Mouse (Mus musculus): ENCODE results near the gene Xirp2. TPM values are rescaled to one million over a fixed set of nuclear protein-coding genes. Genes with fewer than 3 reads are reported as not detected.

Gene Xirp2
- polyA plus RNA-seq, 1 experiment from 2014 or later, result not detected

DNA sequence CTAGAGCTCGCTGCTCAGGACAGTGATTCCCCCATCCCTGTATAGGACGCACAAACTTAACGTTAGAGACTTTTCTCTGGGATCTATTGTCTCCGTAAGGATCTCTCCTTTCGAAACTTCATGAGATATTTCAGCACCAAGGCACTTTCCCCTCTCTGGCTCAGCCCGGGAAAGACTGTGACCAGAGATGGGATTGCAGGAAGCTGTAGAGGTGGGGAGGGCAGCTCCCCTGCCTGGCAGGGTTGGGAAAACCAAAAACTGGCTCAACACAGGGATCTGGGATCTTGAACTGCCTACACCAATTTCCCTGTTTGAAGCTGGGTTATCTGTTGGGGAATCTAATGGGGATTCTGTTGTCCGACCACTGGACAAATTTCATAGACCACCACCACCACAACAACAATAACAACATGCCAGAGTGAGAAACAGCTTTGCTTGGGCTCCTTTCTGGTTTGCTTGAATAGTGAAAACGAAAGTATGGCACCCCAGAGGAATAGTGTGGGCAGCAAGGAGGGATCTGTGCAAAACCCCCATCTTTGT is 121.4 kb downstream of the Xirp2 start:
- no peaks in the 10 kb centered on the region for H3K4me1 ChIP-seq (ENCODE audit: insufficient read depth)
- H3K27me3 ChIP-seq (ENCODE audit: insufficient read depth, low read length), result peaks cover 27% of the 10 kb centered on the region
- no peaks in the 10 kb centered on the region for H3K36me3 ChIP-seq (replicated peaks; ENCODE audit: insufficient read depth, low read length)
- H3K4me3 ChIP-seq (ENCODE audit: low read depth, low read length), result no peak overlapping the region
- no peak for TF ChIP-seq EP300 (IDR thresholded peaks at IDR 0.05; ENCODE audit: low read depth)
- TF ChIP-seq CTCF (IDR thresholded peaks at IDR 0.05; ENCODE audit: low read depth), result no peak
- H3K9me3 ChIP-seq (ENCODE audit: low read length), result no peaks in the 10 kb centered on the region
- H3K4me2 ChIP-seq (ENCODE audit: low read depth, low read length), result no peak overlapping the region
- no peak overlapping the region for H3K9ac ChIP-seq (replicated peaks)
- ATAC-seq, result no peak
- DNase-seq, result no peak
- 11% methylated on average over 8 of the region's 8 CpGs for WGBS (ENCODE audit: insufficient replicate concordance)
- no peak overlapping the region for H3K27ac ChIP-seq (ENCODE audit: low read depth)

Other genes with a start within 250 kb of the Xirp2 start
- not detected in 2 replicates for gene Gm21830, start 32.3 kb upstream of the Xirp2 start, polyA plus RNA-seq (2015; fragmentation: Nextera tagmentation; extraction: Ambion mirVana)
- gene Gm26727, start 12.8 kb upstream of the Xirp2 start, polyA plus RNA-seq (2015; fragmentation: Nextera tagmentation; extraction: Ambion mirVana), result not detected in 2 replicates
- 2.0 and 2.4 TPM in 2 replicates for gene B3galt1, start 119.9 kb downstream of the Xirp2 start, polyA plus RNA-seq (2015; fragmentation: Nextera tagmentation; extraction: Ambion mirVana)

Measured in liver, postnatal 0 days (tissue).